Mouse (Mus musculus) embryonic fibroblast, embryonic 13.5 days (primary cell): ENCODE results near the gene Maff.

Experiments
- CTCF ChIP-seq: IDR thresholded peaks from 2 replicates; pipeline ENCODE4 v1.5.1; 2011; ENCODE audit warnings: mild to moderate bottlenecking, control low read depth, low read length, moderate library complexity, borderline replicate concordance; ENCODE audit not compliant: insufficient read depth
- POLR2A ChIP-seq: IDR thresholded peaks from 2 replicates; pipeline ENCODE4 v1.6.1; 2011; ENCODE audit warnings: low read depth, mild to moderate bottlenecking, control low read depth, low read length, moderate library complexity

DNA sequence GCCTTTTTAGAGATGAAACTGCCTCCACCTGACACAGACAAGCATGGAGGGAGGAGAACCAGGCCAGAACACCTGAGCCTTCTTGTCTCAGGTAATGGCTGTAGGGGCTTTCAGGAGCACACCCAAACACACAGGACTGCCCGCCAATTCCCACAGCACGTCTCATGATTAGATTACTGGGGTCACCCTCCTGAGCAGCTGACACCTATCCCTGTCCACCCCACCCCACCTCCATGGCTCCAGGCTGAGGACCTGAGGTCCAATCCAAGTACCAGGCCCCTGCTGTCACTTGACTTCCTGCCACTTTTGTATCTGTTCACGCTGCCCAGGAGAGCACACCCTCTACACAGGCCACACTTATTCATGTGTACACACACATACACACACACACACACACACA lies 20.7 kb upstream of the Maff start:
- TF ChIP-seq CTCF (no peak), POLR2A (no peak)
